Mouse (Mus musculus) urinary bladder, postnatal 0 days (tissue): ENCODE data around the gene Kcns3. TPM values are rescaled to one million over a fixed set of nuclear protein-coding genes. Genes with fewer than 3 reads are reported as not detected.

ENCODE experiments used
- polyA plus RNA-seq: library from polyadenylated mRNA; unstranded; fragments of >200 nt; fragmentation: Nextera tagmentation; extraction: Ambion mirVana; gene quantifications from 2 replicates; pipeline ENCODE4 v1.2.1, GENCODE M21; 2015

Kcns3 gene
- 0.87 and 1.3 TPM in 2 replicates for polyA plus RNA-seq

GRCm38 (mm10) chr12:11151015-11151414 is at the start of gene Kcns3:
TSS of gene Kcns3 (minus strand) at chr12:11151056.

Other genes starting within 250 kb of the Kcns3 start
- not detected in 2 replicates for gene Msgn1, start 57.9 kb upstream of the Kcns3 start, polyA plus RNA-seq
- gene Gen1, start 114.7 kb upstream of the Kcns3 start, polyA plus RNA-seq, result 1.2 and 2.1 TPM in 2 replicates
- gene Smc6, start 114.8 kb upstream of the Kcns3 start, polyA plus RNA-seq, result 94.1 and 123 TPM in 2 replicates